Mouse (Mus musculus): ENCODE measurements around the gene Tubg1.

Tubg1 gene

GRCm38 (mm10) chr11:101167211-101167962, 47.6 kb downstream of the Tubg1 start:
- no peak for DNase-seq

- no peak for DNase-seq
Measured at GRCm38 (mm10) chr11:101167963-101168300, 48.2 kb downstream of the Tubg1 start.

DNA sequence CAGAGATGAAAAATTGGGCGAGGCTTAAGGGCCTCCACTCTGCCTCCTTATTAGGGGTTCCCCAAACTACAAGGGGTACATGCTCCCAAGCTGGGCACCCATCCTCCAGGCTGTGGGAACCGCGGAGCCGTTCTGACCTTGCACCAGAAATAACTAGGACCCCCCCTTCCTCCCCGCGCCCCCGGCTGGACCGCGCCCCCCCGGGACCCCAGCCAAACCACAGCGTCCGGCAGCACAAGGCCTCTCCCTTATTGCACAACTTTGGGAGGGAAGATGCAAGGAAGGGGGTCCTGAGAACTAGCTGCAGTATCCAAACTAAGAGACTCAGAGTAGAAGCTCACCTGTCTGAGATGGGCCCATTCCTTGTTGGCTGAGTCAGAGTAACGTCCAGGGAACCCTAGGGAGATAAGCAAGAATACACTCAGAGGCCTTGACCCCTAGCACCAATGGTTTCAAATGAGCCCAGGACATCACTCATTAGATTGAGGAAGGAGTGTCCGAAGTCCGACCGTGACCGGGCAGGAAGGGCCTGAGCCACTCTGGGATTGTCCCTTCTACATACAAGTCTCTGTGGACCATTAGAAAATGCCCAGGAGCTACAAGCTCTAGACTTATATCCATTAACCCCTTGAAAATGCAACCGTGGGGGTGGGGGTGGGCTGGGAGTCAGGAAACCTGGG, 48.7 kb downstream of the Tubg1 start:
- DNase-seq: no peak

GRCm38 (mm10) chr11:101169301-101170107, 49.8 kb downstream of the Tubg1 start:
- no peak for DNase-seq

DNA sequence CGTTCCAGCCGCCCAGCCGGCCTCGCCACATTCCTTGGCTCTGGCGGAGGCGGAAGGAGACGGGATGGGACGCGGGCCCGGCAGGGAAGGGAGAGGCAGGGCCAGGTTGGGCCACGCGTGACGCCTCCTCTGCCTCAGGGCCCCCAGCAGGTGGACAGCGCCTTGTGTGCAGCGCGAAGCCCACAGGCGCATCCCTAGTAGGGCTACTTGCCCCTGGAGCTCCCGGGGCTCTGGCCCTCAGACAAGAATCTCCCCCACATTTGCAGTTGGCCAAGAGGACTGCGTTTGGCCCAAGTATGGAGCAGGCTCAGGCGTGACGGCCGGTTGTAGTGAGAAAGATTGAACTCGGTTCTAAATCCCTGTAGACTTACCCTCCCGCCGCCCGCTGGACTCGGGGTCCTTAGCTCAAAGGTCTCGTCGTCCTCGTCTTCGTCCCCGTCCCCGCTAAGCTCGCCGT, 50.6 kb downstream of the Tubg1 start, which contains the start of gene Cntnap1:
Gene Cntnap1, plus strand, starts transcription at position 170 of the 457 bp plus-strand sequence.
- DNase-seq: no peak

DNA sequence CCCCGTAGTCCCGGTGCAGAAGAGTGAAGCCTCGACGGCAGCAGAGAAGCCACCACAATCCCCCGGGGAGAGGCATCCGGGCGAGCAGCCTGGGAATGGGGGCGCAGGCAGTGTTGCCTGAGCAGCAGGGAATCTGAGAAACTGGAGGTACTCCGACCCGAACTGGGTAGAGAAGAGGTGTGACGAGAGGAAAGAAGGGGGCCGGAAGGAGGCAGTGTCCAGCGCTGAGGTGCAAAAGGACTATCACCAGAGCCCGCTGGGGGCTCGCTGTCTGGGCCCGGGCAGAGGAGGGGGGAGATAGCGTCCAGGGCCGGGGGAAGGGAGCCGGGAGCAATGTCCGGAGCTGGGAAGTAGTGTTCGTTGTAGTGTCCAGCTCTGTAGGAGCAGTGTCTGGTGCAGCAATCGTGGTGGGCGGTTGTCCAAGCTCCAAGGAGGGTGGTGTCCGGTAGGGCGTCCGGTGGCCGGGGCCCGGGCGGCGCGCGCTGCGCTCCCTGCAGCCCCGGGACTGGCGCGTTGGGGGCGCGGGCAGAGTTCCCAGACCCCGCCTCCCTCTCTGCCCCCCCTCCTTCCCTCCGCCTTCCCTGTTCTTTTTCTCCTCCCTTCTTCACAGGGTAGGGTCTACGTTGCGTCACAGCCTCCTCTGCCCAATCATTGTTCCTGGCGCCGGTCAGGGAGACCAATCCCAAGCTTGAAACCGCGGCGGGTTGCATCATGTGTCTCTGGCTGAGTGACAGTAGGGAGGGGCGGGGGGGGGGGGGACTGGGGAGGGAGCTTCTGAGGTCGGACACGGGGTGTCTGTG, 51.3 kb downstream of the Tubg1 start, which contains the start of gene Plekhh3:
Gene Plekhh3, minus strand, starts transcription at position 541 of the 800 bp plus-strand sequence.
- DNase-seq: peak; percentile 86

DNA sequence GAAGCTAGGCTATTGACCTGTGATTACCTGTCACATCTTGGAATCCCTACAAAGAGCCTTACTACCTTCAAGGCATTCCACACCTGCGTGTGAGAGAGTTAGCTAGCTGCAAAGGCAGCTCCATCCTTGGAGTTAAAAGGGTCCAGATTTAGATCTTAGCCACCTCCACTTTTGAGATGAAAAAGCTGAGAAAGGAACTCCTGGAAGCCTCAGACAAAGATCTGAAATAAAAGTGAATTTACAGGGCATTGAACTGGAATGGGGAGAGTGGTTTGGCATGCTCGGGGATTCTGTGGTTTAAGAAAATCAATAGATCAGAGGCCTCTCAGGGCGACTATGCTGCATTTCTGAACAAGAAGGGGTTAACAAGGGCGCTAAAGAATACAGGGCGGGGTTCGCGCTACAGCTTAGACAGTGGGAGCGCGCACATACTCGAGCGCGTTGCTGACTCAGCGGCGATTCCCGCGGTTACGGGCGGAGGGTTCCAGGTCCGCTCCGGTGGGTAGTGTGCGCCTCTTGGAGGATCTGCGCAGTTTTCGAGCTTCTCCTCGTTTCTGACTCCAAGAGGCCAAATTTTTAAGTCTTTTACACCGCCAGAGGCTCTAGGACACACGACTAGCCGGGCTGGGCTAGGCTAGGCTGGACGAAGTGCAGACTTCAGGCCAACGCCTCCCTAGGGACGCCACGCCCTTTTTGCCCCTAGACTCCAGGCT, 52.1 kb downstream of the Tubg1 start:
- peak; percentile 62 for DNase-seq

DNA sequence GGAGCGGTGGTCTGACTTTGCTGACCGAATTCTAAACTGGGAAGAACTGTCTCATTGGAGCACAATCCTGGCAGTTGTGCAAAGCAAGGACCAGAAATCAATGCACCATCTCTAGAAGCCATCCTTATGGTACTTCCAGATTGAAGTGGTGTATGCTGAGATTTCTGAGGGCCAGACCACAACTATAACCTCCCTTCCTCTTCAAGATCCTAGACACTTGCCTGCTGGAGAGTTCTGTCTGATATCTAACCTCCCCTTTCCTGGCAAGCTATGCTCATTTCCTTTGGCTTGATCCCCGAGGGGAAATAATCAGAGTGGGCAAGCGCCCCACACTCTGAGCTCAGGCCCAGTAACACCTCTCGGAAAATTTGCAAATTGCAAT, 52.7 kb downstream of the Tubg1 start:
- no peak for DNase-seq

GRCm38 (mm10) chr11:101173112-101173511, 53.4 kb downstream of the Tubg1 start:
- no peak for DNase-seq

GRCm38 (mm10) chr11:101173631-101174388, 54.1 kb downstream of the Tubg1 start:
- peak; percentile 68 for DNase-seq

DNA sequence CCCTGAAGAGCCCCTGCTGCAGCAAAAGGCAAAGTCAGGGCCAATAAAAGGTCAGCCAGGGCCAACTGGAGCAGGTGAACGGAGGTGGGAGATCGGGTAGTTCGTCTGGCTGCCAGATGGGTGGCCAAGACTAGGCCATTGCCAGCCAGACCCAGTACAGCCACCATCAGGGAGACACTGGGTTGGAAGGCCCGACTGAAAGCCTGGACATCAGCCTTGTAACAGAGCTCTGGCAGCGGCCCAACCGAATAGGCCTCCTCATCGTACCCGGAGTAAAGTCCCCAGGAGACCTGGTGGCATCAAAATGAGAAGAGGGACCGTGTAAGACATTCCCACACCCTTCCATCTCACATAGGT, 54.6 kb downstream of the Tubg1 start:
- peak; percentile 44 for DNase-seq

- DNase-seq: no peak
Measured at GRCm38 (mm10) chr11:101174851-101175628, 55.3 kb downstream of the Tubg1 start, which contains the start of gene Ccr10. Ccr10 (minus strand) TSS chr11:101175443.

- no peak for DNase-seq
Measured at GRCm38 (mm10) chr11:101175636-101176116, 55.9 kb downstream of the Tubg1 start.
